Mouse (Mus musculus): ENCODE measurements around the gene Ska3. TPM values are rescaled to one million over a fixed set of nuclear protein-coding genes. Genes with fewer than 3 reads are reported as not detected.

Ska3 gene
- polyA plus RNA-seq, 2 experiments from 2014 or later: 6.5 to 6.9 TPM

- no peak for ATAC-seq
These were observed 28.4 kb downstream of the Ska3 start for GRCm38 (mm10) chr14:57797551-57797950.

GRCm38 (mm10) chr14:57791171-57791570 lies 34.8 kb downstream of the Ska3 start:
- no peak for ATAC-seq

- ATAC-seq: no peak
These were observed 36.2 kb downstream of the Ska3 start for GRCm38 (mm10) chr14:57789759-57790158.

- ATAC-seq: no peak
These were observed 36.7 kb downstream of the Ska3 start for GRCm38 (mm10) chr14:57789311-57789710.

GRCm38 (mm10) chr14:57787406-57787805 lies 38.6 kb downstream of the Ska3 start:
- ATAC-seq: no peak

- peak; percentile 74 for ATAC-seq
These were observed 53.7 kb downstream of the Ska3 start for GRCm38 (mm10) chr14:57772157-57772815.

- peak; percentile 76 for ATAC-seq
These were observed 56.9 kb downstream of the Ska3 start for GRCm38 (mm10) chr14:57769102-57769501.

- ATAC-seq: no peak
These were observed 65.3 kb downstream of the Ska3 start for GRCm38 (mm10) chr14:57760447-57761412.

GRCm38 (mm10) chr14:57758237-57758636 lies 67.7 kb downstream of the Ska3 start, which contains the start of gene Lats2:
Lats2 (minus strand) TSS chr14:57758388.
- no peak for ATAC-seq

Other genes starting within 250 kb of the Ska3 start
- gene Xpo4, start 160.8 kb downstream of the Ska3 start, polyA plus RNA-seq (2017; shearing (Covaris generic)): 10 to 100 TPM; 21.2 to 28.7 TPM
- gene Gm49361, start 80.1 kb downstream of the Ska3 start, polyA plus RNA-seq (2017; shearing (Covaris generic)): not detected
- 10 to 100 TPM; 17.9 to 20.7 TPM for gene Lats2, start 67.8 kb downstream of the Ska3 start, polyA plus RNA-seq (2017; shearing (Covaris generic))
- 100 to 1,000 TPM; 206 to 224 TPM for gene Sap18, start 28.0 kb downstream of the Ska3 start, polyA plus RNA-seq (2017; shearing (Covaris generic))
- gene Mrpl57, start within 50 bp of the Ska3 start, polyA plus RNA-seq (2017; shearing (Covaris generic)): 100 to 1,000 TPM; 116 to 117 TPM
- gene Zdhhc20, start 64.1 kb upstream of the Ska3 start, polyA plus RNA-seq (2017; shearing (Covaris generic)): 100 to 1,000 TPM; 212 to 237 TPM
- 10 to 100 TPM; 12.1 to 14.0 TPM for gene Micu2, start 173.1 kb upstream of the Ska3 start, polyA plus RNA-seq (2017; shearing (Covaris generic))
- under 1 TPM in 1 of 2 experiments, not detected in 1; 0.29 TPM for gene Fgf9, start 244.4 kb upstream of the Ska3 start, polyA plus RNA-seq (2017; shearing (Covaris generic))